Mouse (Mus musculus): ENCODE results near the gene Htr1f. TPM values are rescaled to one million over a fixed set of nuclear protein-coding genes. Genes with fewer than 3 reads are reported as not detected.
"Not testable (repeated sequence)": the region's sequence is repeated elsewhere in the genome, so short reads cannot be mapped to it uniquely, and the experiment has no call there.

Gene Htr1f
- polyA plus RNA-seq, 1 experiment, result not detected

DNA sequence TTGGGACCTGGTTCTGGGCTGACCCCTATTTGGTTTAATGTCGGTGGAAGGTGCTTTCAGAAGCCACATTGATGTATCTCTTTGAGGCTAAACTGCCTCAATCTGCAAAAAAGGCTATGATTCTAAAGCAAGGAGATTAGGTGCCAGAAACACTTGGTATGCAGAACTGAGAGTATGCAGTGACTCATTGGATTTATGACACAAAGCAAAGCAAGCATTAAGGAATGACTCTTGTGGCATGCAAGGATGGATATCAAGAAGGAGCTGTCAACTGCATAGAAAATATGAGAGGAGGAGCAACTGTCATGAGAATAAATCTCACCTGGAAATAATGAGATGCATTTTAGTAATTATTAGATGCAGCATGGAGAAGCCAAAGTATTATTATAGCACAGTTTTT is 35.8 kb downstream of the Htr1f start:
- Histone ChIP-seq H3K36me3 (ENCODE audit: control insufficient read depth, insufficient read depth, low read length) (no peaks in the 10 kb centered on the region), H3K27ac (ENCODE audit: insufficient read depth, low read length) (no peak overlapping the region), H3K27me3 (ENCODE audit: control insufficient read depth, insufficient read depth, low read length) (no peaks in the 10 kb centered on the region), H3K4me1 (ENCODE audit: control insufficient read depth, insufficient read depth, insufficient read length) (no peaks in the 10 kb centered on the region), H3K4me3 (ENCODE audit: extremely low read depth, insufficient read depth, insufficient read length) (no peak overlapping the region)
- WGBS, result 83% methylated on average over 1 of the region's 1 CpGs
- no peak for DNase-seq (ENCODE audit: low read depth in 1 of 2, low spot score in 2 of 2)
- no peak for TF ChIP-seq CTCF (IDR thresholded peaks at IDR 0.05; ENCODE audit: extremely low read depth, insufficient read depth, insufficient read length, insufficient replicate concordance)
- TF ChIP-seq POLR2A (IDR thresholded peaks at IDR 0.05; ENCODE audit: low read depth, low read length), result no peak

DNA sequence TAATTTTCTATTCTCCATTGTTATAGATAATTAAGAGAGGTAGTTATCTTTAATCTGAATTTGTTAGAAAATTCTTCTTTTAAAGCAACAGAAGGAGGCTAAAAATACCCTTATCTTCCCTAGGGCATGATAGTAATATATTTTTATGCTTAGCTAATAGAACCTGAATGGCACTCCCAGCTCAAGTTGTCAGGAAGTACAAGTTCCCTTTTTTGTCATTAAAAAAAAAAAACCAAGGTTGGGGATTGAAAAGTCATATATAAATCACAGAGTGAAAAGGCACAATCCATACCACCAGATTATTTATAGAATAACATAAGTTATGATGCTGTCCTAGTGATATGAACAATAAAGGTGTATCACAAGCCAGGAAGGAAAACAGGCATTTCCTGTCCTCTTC is 39.4 kb downstream of the Htr1f start:
- TF ChIP-seq POLR2A (IDR thresholded peaks at IDR 0.05; ENCODE audit: low read depth, low read length), result no peak
- no peak for TF ChIP-seq CTCF (IDR thresholded peaks at IDR 0.05; ENCODE audit: extremely low read depth, insufficient read depth, insufficient read length, insufficient replicate concordance)
- H3K27me3 ChIP-seq (ENCODE audit: control insufficient read depth, insufficient read depth, low read length), result no peaks in the 10 kb centered on the region
- no peaks in the 10 kb centered on the region for H3K36me3 ChIP-seq (ENCODE audit: control insufficient read depth, insufficient read depth, low read length)

DNA sequence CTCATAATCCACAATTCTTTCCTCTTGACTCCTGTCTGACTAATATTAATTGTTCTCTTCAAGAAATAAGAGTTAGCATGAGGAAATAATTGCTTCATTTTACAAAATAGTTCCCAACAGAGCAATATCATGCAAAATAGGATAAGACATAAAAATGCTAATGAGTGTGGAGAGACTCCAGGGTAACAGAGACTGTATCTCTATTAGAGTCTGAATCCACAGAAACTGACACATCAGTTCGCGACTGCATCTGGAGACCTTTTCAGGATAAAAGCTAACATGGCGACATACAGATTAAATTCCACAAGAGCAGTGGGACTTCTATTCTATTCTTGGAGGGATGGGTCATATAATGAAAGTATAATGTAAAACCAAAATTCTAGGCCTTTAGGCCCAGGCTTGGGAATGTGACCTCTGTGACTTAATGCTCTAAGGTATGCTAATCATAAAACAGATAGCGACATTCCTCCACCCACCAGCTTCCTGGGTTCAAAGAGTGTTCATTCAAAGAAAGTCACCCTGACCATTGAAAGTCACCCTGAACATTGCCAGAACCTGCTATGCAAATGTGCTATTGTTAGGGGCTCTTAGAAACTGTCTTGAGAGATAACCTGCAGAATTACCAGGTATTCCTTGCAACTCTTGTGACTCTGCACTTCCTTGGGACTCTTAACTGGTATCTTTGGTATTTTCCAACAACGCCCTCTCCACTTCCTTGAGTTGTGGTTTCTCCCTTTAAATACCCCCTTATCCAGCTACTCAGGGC is 67.8 kb downstream of the Htr1f start:
- H3K36me3 ChIP-seq (ENCODE audit: control insufficient read depth, insufficient read depth, low read length); H3K27ac ChIP-seq (ENCODE audit: insufficient read depth, low read length); DNase-seq (ENCODE audit: low read depth in 1 of 2, low spot score in 2 of 2); H3K4me3 ChIP-seq (ENCODE audit: extremely low read depth, insufficient read depth, insufficient read length); H3K4me1 ChIP-seq (ENCODE audit: control insufficient read depth, insufficient read depth, insufficient read length); H3K27me3 ChIP-seq (ENCODE audit: control insufficient read depth, insufficient read depth, low read length): not testable (repeated sequence)
- 92% methylated on average over 5 of the region's 5 CpGs for WGBS

More for the DNA sequence above, 39.4 kb downstream of the Htr1f start:
- Histone ChIP-seq H3K4me1 (ENCODE audit: control insufficient read depth, insufficient read depth, insufficient read length) (no peaks in the 10 kb centered on the region), H3K27ac (ENCODE audit: insufficient read depth, low read length) (no peak overlapping the region), H3K4me3 (ENCODE audit: extremely low read depth, insufficient read depth, insufficient read length) (no peak overlapping the region)
- no peak for DNase-seq (ENCODE audit: low read depth in 1 of 2, low spot score in 2 of 2)

DNA sequence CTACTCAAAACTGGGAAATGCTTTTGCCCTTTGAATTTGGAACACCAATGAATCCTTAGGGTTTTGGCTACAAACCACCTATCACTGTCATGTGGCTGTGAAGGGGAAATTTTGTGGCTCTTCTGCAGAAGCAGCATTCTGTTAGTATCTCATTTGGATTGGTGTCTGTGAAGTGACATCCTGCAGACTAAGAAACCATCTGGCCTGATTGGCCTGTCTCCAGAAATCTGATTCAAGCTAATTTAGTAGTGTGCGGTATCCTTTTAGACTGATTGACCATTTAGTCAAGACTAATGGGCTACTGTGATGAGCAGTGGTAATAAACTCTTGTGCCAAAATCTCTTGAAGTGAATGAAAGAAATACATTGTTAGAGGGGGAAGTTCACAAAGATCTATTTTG is 76.0 kb downstream of the Htr1f start:
- no peak for TF ChIP-seq POLR2A (IDR thresholded peaks at IDR 0.05; ENCODE audit: low read depth, low read length)
- TF ChIP-seq CTCF (IDR thresholded peaks at IDR 0.05; ENCODE audit: extremely low read depth, insufficient read depth, insufficient read length, insufficient replicate concordance), result no peak
- Histone ChIP-seq H3K27ac (ENCODE audit: insufficient read depth, low read length) (no peak overlapping the region), H3K36me3 (ENCODE audit: control insufficient read depth, insufficient read depth, low read length) (no peaks in the 10 kb centered on the region), H3K27me3 (ENCODE audit: control insufficient read depth, insufficient read depth, low read length) (no peaks in the 10 kb centered on the region), H3K4me3 (ENCODE audit: extremely low read depth, insufficient read depth, insufficient read length) (no peak overlapping the region), H3K4me1 (ENCODE audit: control insufficient read depth, insufficient read depth, insufficient read length) (no peaks in the 10 kb centered on the region)
- 73% methylated on average over 1 of the region's 1 CpGs for WGBS
- no peak for DNase-seq (ENCODE audit: low read depth in 1 of 2, low spot score in 2 of 2)

DNA sequence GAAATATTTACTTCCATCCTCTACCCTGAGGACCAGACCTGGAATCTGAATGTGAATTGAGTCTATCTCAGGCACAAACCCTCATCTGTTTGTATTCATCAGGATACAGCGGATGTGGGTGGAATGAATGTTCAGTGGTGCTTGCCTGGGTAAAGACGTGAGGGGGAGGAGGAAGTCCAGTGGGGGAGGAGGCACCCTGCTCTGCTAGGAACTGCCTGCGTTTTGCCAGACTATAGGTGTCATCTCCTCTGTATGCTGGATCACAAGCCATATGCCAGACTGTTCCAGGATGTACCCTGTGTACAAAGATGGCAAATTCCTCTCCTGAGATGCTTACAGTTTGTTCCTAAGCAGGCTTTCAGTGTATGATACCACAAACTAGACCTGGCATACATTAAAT is 83.3 kb downstream of the Htr1f start:
- no peak overlapping the region for H3K4me3 ChIP-seq (ENCODE audit: extremely low read depth, insufficient read depth, insufficient read length)

DNA sequence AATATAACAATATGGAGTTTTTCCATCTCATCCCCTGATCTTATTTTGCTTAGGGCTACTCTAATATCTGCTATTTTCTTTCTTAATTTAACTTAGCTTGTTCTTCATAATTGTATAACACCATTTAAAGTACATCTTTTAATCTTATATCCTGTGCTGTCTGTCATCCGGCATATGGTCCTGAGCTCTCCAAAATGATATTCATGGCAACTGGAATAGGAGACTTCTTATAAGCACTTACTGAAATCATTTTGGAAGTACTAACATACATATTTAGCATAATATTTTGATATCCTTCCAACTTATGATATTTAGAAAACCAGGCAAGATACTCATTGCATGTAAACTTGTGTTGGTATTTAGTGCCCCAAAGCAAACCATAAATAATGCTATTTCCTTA is 86.9 kb downstream of the Htr1f start:
- 91% methylated on average over 1 of the region's 1 CpGs for WGBS

More for the DNA sequence above, 83.3 kb downstream of the Htr1f start:
- Histone ChIP-seq H3K27me3 (ENCODE audit: control insufficient read depth, insufficient read depth, low read length) (no peaks in the 10 kb centered on the region), H3K36me3 (ENCODE audit: control insufficient read depth, insufficient read depth, low read length) (no peaks in the 10 kb centered on the region), H3K4me1 (ENCODE audit: control insufficient read depth, insufficient read depth, insufficient read length) (no peaks in the 10 kb centered on the region), H3K27ac (ENCODE audit: insufficient read depth, low read length) (no peak overlapping the region)
- 81% methylated on average over 3 of the region's 3 CpGs for WGBS
- DNase-seq (ENCODE audit: low read depth in 1 of 2, low spot score in 2 of 2), result no peak
- TF ChIP-seq POLR2A (IDR thresholded peaks at IDR 0.05; ENCODE audit: low read depth, low read length), result no peak
- TF ChIP-seq CTCF (IDR thresholded peaks at IDR 0.05; ENCODE audit: extremely low read depth, insufficient read depth, insufficient read length, insufficient replicate concordance), result no peak

DNA sequence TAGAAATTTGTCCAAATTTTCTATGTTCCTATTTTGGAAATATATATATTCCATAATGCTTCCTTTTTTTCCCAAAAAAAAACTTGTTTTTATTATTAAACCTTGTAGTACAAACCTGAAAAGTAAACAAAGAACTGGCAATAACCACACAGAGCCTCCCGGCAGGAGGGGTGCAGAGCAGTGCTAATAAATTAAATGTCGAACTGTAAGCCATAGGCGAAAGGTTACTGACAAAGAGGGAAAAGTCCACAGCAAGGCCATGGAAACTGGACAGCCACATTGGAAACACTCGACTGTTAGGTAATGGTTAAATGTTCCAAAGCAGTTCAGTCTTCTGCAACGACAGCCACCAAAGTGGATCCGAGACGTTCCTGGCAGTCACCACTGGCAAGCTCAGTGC is 87.5 kb downstream of the Htr1f start:
- Histone ChIP-seq H3K4me3 (ENCODE audit: extremely low read depth, insufficient read depth, insufficient read length) (no peak overlapping the region), H3K27me3 (ENCODE audit: control insufficient read depth, insufficient read depth, low read length) (no peaks in the 10 kb centered on the region), H3K36me3 (ENCODE audit: control insufficient read depth, insufficient read depth, low read length) (no peaks in the 10 kb centered on the region), H3K4me1 (ENCODE audit: control insufficient read depth, insufficient read depth, insufficient read length) (no peaks in the 10 kb centered on the region), H3K27ac (ENCODE audit: insufficient read depth, low read length) (no peak overlapping the region)
- DNase-seq (ENCODE audit: low read depth in 1 of 2, low spot score in 2 of 2), result no peak
- TF ChIP-seq POLR2A (IDR thresholded peaks at IDR 0.05; ENCODE audit: low read depth, low read length) (no peak), CTCF (IDR thresholded peaks at IDR 0.05; ENCODE audit: extremely low read depth, insufficient read depth, insufficient read length, insufficient replicate concordance) (no peak)
- WGBS, result 92% methylated on average over 7 of the region's 7 CpGs

More for the DNA sequence above, 86.9 kb downstream of the Htr1f start:
- Histone ChIP-seq H3K27ac (ENCODE audit: insufficient read depth, low read length) (no peak overlapping the region), H3K36me3 (ENCODE audit: control insufficient read depth, insufficient read depth, low read length) (no peaks in the 10 kb centered on the region), H3K4me3 (ENCODE audit: extremely low read depth, insufficient read depth, insufficient read length) (no peak overlapping the region), H3K4me1 (ENCODE audit: control insufficient read depth, insufficient read depth, insufficient read length) (no peaks in the 10 kb centered on the region), H3K27me3 (ENCODE audit: control insufficient read depth, insufficient read depth, low read length) (no peaks in the 10 kb centered on the region)
- no peak for DNase-seq (ENCODE audit: low read depth in 1 of 2, low spot score in 2 of 2)
- TF ChIP-seq POLR2A (IDR thresholded peaks at IDR 0.05; ENCODE audit: low read depth, low read length), result no peak
- TF ChIP-seq CTCF (IDR thresholded peaks at IDR 0.05; ENCODE audit: extremely low read depth, insufficient read depth, insufficient read length, insufficient replicate concordance), result no peak
